Mouse (Mus musculus) left cerebral cortex, adult 11 months (tissue): Measurements from ENCODE around the gene Tm9sf3.

ENCODE experiments used
- DNase-seq: peaks from one replicate; pipeline ENCODE4 v3.0.0; 2022; ENCODE audit warnings: low spot score

Gene Tm9sf3

GRCm38 (mm10) chr19:41176881-41177280, 86.9 kb downstream of the Tm9sf3 start:
- DNase-seq = no peak

DNA sequence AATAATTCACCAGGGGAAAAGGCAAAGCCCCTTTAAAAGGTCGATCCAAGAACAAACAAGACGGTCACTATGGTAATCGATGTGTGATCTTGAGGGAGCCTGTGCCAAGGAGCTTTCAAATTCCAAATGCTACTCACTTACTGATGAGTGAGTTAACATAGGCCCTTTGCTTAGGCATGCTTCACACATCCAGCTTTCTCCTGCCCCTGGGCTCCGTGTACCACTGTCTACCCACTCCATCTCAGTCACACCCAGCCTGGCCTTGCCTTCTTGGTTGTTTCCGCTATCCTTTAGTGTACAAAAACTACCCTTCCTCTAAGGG, 97.9 kb downstream of the Tm9sf3 start:
- no peak for DNase-seq

GRCm38 (mm10) chr19:41165144-41165913, 98.5 kb downstream of the Tm9sf3 start:
- no peak for DNase-seq

DNA sequence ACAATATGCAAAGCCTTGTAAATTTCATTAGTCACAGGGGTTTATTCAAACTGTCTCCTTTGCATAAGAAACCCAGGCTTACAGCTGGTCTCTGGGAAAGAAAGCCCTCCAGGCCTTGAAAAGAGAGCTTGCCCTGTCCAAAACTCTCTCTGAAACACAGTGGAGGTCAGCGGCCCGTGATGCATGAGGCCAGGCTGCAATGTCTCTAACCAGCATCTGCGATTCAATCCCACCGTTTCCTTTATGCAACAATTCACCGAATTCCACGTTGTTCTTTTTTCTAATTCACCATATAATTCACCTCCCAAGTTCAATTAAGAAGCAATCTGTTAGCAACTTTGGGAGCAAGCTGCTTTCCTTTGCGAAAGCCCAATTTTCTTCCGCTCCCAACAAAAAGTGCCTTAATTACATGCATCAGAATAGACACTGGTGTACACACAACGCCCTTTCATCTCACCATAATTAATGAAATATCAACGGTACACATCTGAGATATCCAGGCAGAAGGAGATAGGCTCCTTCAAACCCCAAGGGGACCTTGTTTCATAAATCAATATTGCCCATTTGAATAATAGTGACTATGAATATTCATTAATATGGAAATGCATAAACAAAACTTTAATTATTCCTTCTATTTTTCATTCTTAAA, 99.2 kb downstream of the Tm9sf3 start:
- DNase-seq = no peak
